Mouse (Mus musculus) E14TG2a.4 (cell line): ENCODE measurements around the gene Nhs.

Source experiments
- H3K27me3 ChIP-seq: 2 replicates; pipeline ENCODE4 v1.6.1; 2014; ENCODE audit warnings: low read length, control low read depth; ENCODE audit not compliant: insufficient read depth
- H3K36me3 ChIP-seq: 2 replicates; pipeline ENCODE4 v1.6.1; 2014; ENCODE audit warnings: low read length, control low read depth; ENCODE audit not compliant: insufficient read depth
- H3K4me1 ChIP-seq: replicated peaks from 2 replicates; pipeline ENCODE4 v1.6.1; 2014; ENCODE audit warnings: low read depth, low read length, control low read depth
- H3K4me3 ChIP-seq: replicated peaks from 2 replicates; pipeline ENCODE4 v1.5.1; 2014; ENCODE audit warnings: mild to moderate bottlenecking, low read length
- H3K9me3 ChIP-seq: 2 replicates; pipeline ENCODE4 v1.6.1; 2014; ENCODE audit warnings: low read length, control low read depth
- CTCF ChIP-seq: conservative IDR thresholded peaks from 2 replicates; pipeline ENCODE4 v1.5.1; 2014; ENCODE audit warnings: low read length
- NANOG ChIP-seq: IDR thresholded peaks from 2 replicates; pipeline ENCODE4 v1.6.1; 2014; ENCODE audit warnings: borderline replicate concordance, low read length, mixed read lengths
- POU5F1 ChIP-seq: IDR thresholded peaks from 2 replicates; pipeline ENCODE4 v1.6.1; 2014; ENCODE audit warnings: low read length, borderline replicate concordance

Gene Nhs

GRCm38 (mm10) chrX:161998876-161999275 is 160.7 kb downstream of the Nhs start:
- Histone ChIP-seq H3K9me3 (no peaks in the 10 kb centered on the region), H3K27me3 (no peaks in the 10 kb centered on the region), H3K36me3 (no peaks in the 10 kb centered on the region), H3K4me1 (peaks cover 9% of the 10 kb centered on the region; the same call in 1 of the 2 replicates), H3K4me3 (no peak overlapping the region)
- TF ChIP-seq CTCF (no peak), NANOG (no peak)

- no peaks in the 10 kb centered on the region for H3K36me3 ChIP-seq
- H3K4me1 ChIP-seq, result peaks cover 9% of the 10 kb centered on the region; the same call in 1 of the 2 replicates
- no peaks in the 10 kb centered on the region for H3K9me3 ChIP-seq
- H3K27me3 ChIP-seq, result no peaks in the 10 kb centered on the region
- no peak for TF ChIP-seq CTCF
- TF ChIP-seq POU5F1, result no peak
- TF ChIP-seq NANOG, result no peak
- no peak overlapping the region for H3K4me3 ChIP-seq
These were observed 162.2 kb downstream of the Nhs start for GRCm38 (mm10) chrX:161997170-161997795.

GRCm38 (mm10) chrX:161990171-161990570 is 169.4 kb downstream of the Nhs start:
- TF ChIP-seq CTCF (no peak), POU5F1 (no peak), NANOG (no peak)

GRCm38 (mm10) chrX:161984961-161985360 is 174.6 kb downstream of the Nhs start:
- TF ChIP-seq POU5F1, result no peak
- no peak for TF ChIP-seq NANOG
- TF ChIP-seq CTCF, result no peak
- Histone ChIP-seq H3K9me3 (no peaks in the 10 kb centered on the region), H3K4me3 (no peak overlapping the region), H3K36me3 (no peaks in the 10 kb centered on the region), H3K4me1 (no peaks in the 10 kb centered on the region), H3K27me3 (no peaks in the 10 kb centered on the region)

More at GRCm38 (mm10) chrX:161990171-161990570, 169.4 kb downstream of the Nhs start:
- no peaks in the 10 kb centered on the region for H3K9me3 ChIP-seq
- no peak overlapping the region for H3K4me3 ChIP-seq
- H3K36me3 ChIP-seq, result no peaks in the 10 kb centered on the region
- H3K4me1 ChIP-seq, result no peaks in the 10 kb centered on the region
- no peaks in the 10 kb centered on the region for H3K27me3 ChIP-seq

GRCm38 (mm10) chrX:161981399-161981798 is 178.1 kb downstream of the Nhs start:
- TF ChIP-seq NANOG (no peak), CTCF (no peak), POU5F1 (no peak)
- Histone ChIP-seq H3K36me3 (no peaks in the 10 kb centered on the region), H3K9me3 (no peaks in the 10 kb centered on the region), H3K27me3 (no peaks in the 10 kb centered on the region), H3K4me1 (no peaks in the 10 kb centered on the region), H3K4me3 (no peak overlapping the region)

GRCm38 (mm10) chrX:161979946-161980345 is 179.6 kb downstream of the Nhs start:
- no peaks in the 10 kb centered on the region for H3K36me3 ChIP-seq
- no peak for TF ChIP-seq POU5F1
- TF ChIP-seq NANOG, result no peak
- no peak for TF ChIP-seq CTCF

GRCm38 (mm10) chrX:161977236-161977841 is 182.2 kb downstream of the Nhs start:
- H3K9me3 ChIP-seq, result no peaks in the 10 kb centered on the region
- H3K36me3 ChIP-seq, result no peaks in the 10 kb centered on the region
- no peaks in the 10 kb centered on the region for H3K27me3 ChIP-seq
- no peak for TF ChIP-seq NANOG
- TF ChIP-seq CTCF, result no peak
- TF ChIP-seq POU5F1, result no peak
- peaks cover 9% of the 10 kb centered on the region; the same call in 1 of the 2 replicates for H3K4me1 ChIP-seq
- H3K4me3 ChIP-seq, result no peak overlapping the region

More at GRCm38 (mm10) chrX:161979946-161980345, 179.6 kb downstream of the Nhs start:
- Histone ChIP-seq H3K4me3 (no peak overlapping the region), H3K27me3 (no peaks in the 10 kb centered on the region), H3K4me1 (no peaks in the 10 kb centered on the region), H3K9me3 (no peaks in the 10 kb centered on the region)

GRCm38 (mm10) chrX:161976376-161976775 is 183.2 kb downstream of the Nhs start:
- H3K4me1 ChIP-seq, result peaks cover 9% of the 10 kb centered on the region; the same call in 1 of the 2 replicates
- H3K36me3 ChIP-seq, result no peaks in the 10 kb centered on the region
- no peaks in the 10 kb centered on the region for H3K9me3 ChIP-seq
- H3K27me3 ChIP-seq, result no peaks in the 10 kb centered on the region
- no peak overlapping the region for H3K4me3 ChIP-seq
- TF ChIP-seq CTCF (no peak), NANOG (no peak), POU5F1 (no peak)

- no peak for TF ChIP-seq NANOG
- no peak for TF ChIP-seq POU5F1
- no peak for TF ChIP-seq CTCF
- H3K36me3 ChIP-seq, result no peaks in the 10 kb centered on the region
- H3K27me3 ChIP-seq, result no peaks in the 10 kb centered on the region
- H3K4me1 ChIP-seq, result peaks cover 9% of the 10 kb centered on the region; the same call in 1 of the 2 replicates
- no peaks in the 10 kb centered on the region for H3K9me3 ChIP-seq
- no peak overlapping the region for H3K4me3 ChIP-seq
These were observed 186.0 kb downstream of the Nhs start for GRCm38 (mm10) chrX:161973572-161973971.
